Mouse (Mus musculus): Measurements from ENCODE around the gene Lect2. TPM values are rescaled to one million over a fixed set of nuclear protein-coding genes. Genes with fewer than 3 reads are reported as not detected.

The Lect2 gene
- polyA plus RNA-seq, 1 experiment from 2014 or later: 0.88 TPM

DNA sequence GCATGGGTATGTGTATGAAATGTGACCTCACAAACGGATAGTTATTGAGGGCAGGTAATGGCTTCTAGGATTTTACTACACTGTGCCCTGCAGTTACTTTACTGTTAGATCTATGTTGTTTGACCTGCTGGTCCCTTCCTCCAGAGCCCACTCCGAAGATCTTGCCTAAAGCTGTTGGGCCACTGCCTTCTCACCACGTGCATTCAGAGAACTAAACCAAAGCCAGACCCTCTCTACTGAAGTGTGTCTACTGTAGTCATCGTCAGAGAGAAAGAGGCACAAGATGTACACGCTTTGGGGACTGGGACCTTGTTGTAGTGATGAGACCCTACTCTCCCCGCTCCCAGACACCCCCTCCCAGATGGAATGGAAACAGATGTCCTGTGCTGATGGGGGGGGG, 3.4 kb upstream of the Lect2 start:
- Histone ChIP-seq H3K27ac (no peak overlapping the region), H3K36me3 (ENCODE audit: insufficient read depth, low read length) (no peaks in the 10 kb centered on the region), H3K9ac (ENCODE audit: low read depth, low read length) (no peak overlapping the region), H3K4me1 (replicated peaks; ENCODE audit: insufficient read depth, low read length) (no peaks in the 10 kb centered on the region), H3K9me3 (replicated peaks; ENCODE audit: low read length) (no peaks in the 10 kb centered on the region), H3K27me3 (ENCODE audit: insufficient read depth, low read length) (no peaks in the 10 kb centered on the region), H3K4me3 (replicated peaks; ENCODE audit: low read depth, low read length) (no peak overlapping the region), H3K4me2 (ENCODE audit: low read length) (no peak overlapping the region)
- no peak for TF ChIP-seq CTCF (IDR thresholded peaks at IDR 0.05; ENCODE audit: low read depth)
- DNase-seq (ENCODE audit: low spot score) (no peak), ATAC-seq (replicated peaks; ENCODE audit: low FRiP score, low read depth) (no peak)
- 82% methylated on average over 6 of the region's 6 CpGs for WGBS

DNA sequence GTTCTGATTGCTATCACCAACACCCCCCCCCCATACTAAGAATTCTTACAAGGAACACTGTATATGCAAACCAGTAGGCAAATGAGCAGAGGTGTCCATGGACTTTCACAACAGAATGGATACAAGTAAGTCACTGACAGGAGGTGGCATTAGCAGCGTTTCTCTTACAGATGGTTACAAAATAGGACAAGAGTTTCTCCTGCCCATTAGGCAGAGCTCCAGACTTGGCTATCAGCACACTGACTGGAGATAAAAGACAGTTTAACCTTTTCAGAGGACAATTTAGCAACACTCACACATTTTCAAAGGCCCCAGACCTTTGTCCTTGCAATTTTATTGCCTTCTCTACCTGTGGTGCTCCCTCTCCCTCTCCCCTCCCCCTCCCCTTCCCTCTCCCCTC, 2.3 kb upstream of the Lect2 start:
- no peak for TF ChIP-seq CTCF (IDR thresholded peaks at IDR 0.05; ENCODE audit: low read depth)

DNA sequence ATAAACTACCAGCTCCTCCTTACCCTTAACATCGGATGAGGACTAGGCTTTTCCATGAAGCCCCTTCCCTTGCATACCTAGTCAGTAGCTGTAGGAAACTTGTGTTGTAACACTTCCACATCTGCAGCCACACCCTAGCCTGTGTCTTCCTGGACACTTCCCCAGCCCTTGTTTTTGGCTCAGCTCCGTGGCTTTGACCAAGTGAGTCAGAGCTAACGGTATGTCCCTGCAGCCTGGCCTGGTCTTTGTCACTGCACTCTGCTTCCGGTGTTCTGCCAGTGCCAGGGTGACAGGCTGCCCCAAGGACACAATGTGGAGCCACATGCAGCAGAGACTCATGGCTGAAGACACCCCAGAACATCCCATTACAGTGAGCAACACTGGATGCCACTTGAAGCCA, 1.1 kb upstream of the Lect2 start:
- Histone ChIP-seq H3K9me3 (replicated peaks; ENCODE audit: low read length) (no peaks in the 10 kb centered on the region), H3K36me3 (ENCODE audit: insufficient read depth, low read length) (no peaks in the 10 kb centered on the region), H3K9ac (ENCODE audit: low read depth, low read length) (no peak overlapping the region), H3K4me1 (replicated peaks; ENCODE audit: insufficient read depth, low read length) (no peaks in the 10 kb centered on the region), H3K27ac (no peak overlapping the region), H3K4me2 (ENCODE audit: low read length) (no peak overlapping the region), H3K27me3 (ENCODE audit: insufficient read depth, low read length) (no peaks in the 10 kb centered on the region), H3K4me3 (replicated peaks; ENCODE audit: low read depth, low read length) (no peak overlapping the region)
- TF ChIP-seq CTCF (IDR thresholded peaks at IDR 0.05; ENCODE audit: low read depth): no peak
- DNase-seq (ENCODE audit: low spot score) (no peak), ATAC-seq (replicated peaks; ENCODE audit: low FRiP score, low read depth) (no peak)
- WGBS: 69% methylated on average over 4 of the region's 4 CpGs

More for the DNA sequence above, 2.3 kb upstream of the Lect2 start:
- Histone ChIP-seq H3K4me1 (replicated peaks; ENCODE audit: insufficient read depth, low read length) (no peaks in the 10 kb centered on the region), H3K27me3 (ENCODE audit: insufficient read depth, low read length) (no peaks in the 10 kb centered on the region), H3K9ac (ENCODE audit: low read depth, low read length) (no peak overlapping the region), H3K4me2 (ENCODE audit: low read length) (no peak overlapping the region), H3K9me3 (replicated peaks; ENCODE audit: low read length) (no peaks in the 10 kb centered on the region), H3K4me3 (replicated peaks; ENCODE audit: low read depth, low read length) (no peak overlapping the region), H3K36me3 (ENCODE audit: insufficient read depth, low read length) (no peaks in the 10 kb centered on the region), H3K27ac (no peak overlapping the region)
- no peak for ATAC-seq (replicated peaks; ENCODE audit: low FRiP score, low read depth)
- WGBS: 26% methylated on average over 1 of the region's 1 CpGs
- DNase-seq (ENCODE audit: low spot score): no peak

DNA sequence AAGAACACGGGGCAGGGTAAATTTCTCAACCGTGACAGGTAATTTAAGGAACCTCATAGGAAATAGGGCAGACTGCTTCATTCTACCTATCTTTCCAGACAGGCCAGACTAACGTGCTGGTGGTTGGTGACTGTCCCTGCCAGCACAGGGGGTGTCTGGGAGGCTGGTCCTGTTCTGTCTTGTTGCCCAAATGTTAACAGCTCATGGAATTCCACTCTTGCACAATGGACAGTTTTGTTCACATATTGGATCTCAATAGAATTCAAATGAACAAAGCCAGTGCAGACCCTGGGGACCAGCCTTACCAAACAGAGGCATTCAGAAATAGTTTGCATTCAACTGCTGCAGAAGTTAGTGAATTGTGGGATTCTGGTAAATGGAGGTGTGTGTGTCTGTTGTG, 3.3 kb downstream of the Lect2 start:
- H3K27me3 ChIP-seq (ENCODE audit: insufficient read depth, low read length): no peaks in the 10 kb centered on the region
- no peak overlapping the region for H3K4me3 ChIP-seq (replicated peaks; ENCODE audit: low read depth, low read length)
- ATAC-seq (replicated peaks; ENCODE audit: low FRiP score, low read depth) (no peak), DNase-seq (ENCODE audit: low spot score) (no peak)
- H3K9ac ChIP-seq (ENCODE audit: low read depth, low read length): no peak overlapping the region
- no peaks in the 10 kb centered on the region for H3K9me3 ChIP-seq (replicated peaks; ENCODE audit: low read length)
- no peak overlapping the region for H3K27ac ChIP-seq
- no peak overlapping the region for H3K4me2 ChIP-seq (ENCODE audit: low read length)
- no peak for TF ChIP-seq CTCF (IDR thresholded peaks at IDR 0.05; ENCODE audit: low read depth)
- no peaks in the 10 kb centered on the region for H3K4me1 ChIP-seq (replicated peaks; ENCODE audit: insufficient read depth, low read length)
- H3K36me3 ChIP-seq (ENCODE audit: insufficient read depth, low read length): no peaks in the 10 kb centered on the region
- 45% methylated on average over 3 of the region's 3 CpGs for WGBS

DNA sequence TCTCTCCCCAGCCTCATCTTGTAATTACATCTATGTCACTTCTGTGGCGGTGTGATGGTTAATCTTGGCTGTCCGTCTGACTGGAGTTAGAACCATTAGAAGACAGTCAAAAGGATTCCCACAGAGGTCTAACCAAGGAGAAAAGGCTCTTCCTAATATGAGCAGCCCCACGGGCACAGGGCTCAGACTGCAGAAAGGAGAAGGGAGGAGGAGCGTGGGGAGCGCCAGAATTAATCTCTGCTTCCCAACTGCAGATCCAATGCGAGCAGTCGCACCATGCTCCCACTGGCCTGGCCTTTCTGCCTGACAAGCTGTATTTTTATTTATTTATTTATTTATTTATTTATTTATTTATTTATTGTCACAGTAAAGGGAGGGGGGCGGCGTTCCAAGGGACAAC, 4.5 kb downstream of the Lect2 start:
- WGBS: 70% methylated on average over 9 of the region's 9 CpGs
- Histone ChIP-seq H3K27ac (no peak overlapping the region), H3K4me2 (ENCODE audit: low read length) (no peak overlapping the region), H3K9ac (ENCODE audit: low read depth, low read length) (no peak overlapping the region), H3K9me3 (replicated peaks; ENCODE audit: low read length) (no peaks in the 10 kb centered on the region), H3K4me3 (replicated peaks; ENCODE audit: low read depth, low read length) (no peak overlapping the region), H3K27me3 (ENCODE audit: insufficient read depth, low read length) (no peaks in the 10 kb centered on the region), H3K4me1 (replicated peaks; ENCODE audit: insufficient read depth, low read length) (no peaks in the 10 kb centered on the region), H3K36me3 (ENCODE audit: insufficient read depth, low read length) (no peaks in the 10 kb centered on the region)
- no peak for ATAC-seq (replicated peaks; ENCODE audit: low FRiP score, low read depth)
- no peak for TF ChIP-seq CTCF (IDR thresholded peaks at IDR 0.05; ENCODE audit: low read depth)
- DNase-seq (ENCODE audit: low spot score): no peak

DNA sequence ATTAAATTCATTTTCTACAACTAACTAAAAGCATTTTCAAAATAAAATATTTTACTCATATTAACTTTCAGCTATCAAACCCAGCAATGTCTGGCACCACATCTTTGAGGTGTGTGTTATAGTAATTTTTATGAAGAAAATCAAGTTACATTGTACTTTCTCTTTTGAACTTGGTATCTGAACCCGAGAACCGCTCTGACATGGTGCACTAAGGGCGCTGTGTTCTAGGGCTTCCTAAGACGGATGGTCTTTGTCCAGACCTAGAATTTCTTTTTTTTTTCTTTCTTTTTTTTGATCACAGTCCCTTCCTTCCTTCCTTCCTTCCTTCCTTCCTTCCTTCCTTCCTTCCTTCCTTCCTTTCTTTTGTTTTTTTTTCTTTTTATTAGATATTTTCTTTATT, 8.5 kb downstream of the Lect2 start:
- ATAC-seq (replicated peaks; ENCODE audit: low FRiP score, low read depth): no peak
- H3K4me3 ChIP-seq (replicated peaks; ENCODE audit: low read depth, low read length): no peak overlapping the region
- H3K4me1 ChIP-seq (replicated peaks; ENCODE audit: insufficient read depth, low read length): no peaks in the 10 kb centered on the region
- no peaks in the 10 kb centered on the region for H3K9me3 ChIP-seq (replicated peaks; ENCODE audit: low read length)
- 91% methylated on average over 4 of the region's 4 CpGs for WGBS
- no peaks in the 10 kb centered on the region for H3K27me3 ChIP-seq (ENCODE audit: insufficient read depth, low read length)
- TF ChIP-seq CTCF (IDR thresholded peaks at IDR 0.05; ENCODE audit: low read depth): no peak
- H3K36me3 ChIP-seq (ENCODE audit: insufficient read depth, low read length): no peaks in the 10 kb centered on the region
- no peak overlapping the region for H3K4me2 ChIP-seq (ENCODE audit: low read length)
- no peak overlapping the region for H3K9ac ChIP-seq (ENCODE audit: low read depth, low read length)
- no peak for DNase-seq (ENCODE audit: low spot score)
- no peak overlapping the region for H3K27ac ChIP-seq

DNA sequence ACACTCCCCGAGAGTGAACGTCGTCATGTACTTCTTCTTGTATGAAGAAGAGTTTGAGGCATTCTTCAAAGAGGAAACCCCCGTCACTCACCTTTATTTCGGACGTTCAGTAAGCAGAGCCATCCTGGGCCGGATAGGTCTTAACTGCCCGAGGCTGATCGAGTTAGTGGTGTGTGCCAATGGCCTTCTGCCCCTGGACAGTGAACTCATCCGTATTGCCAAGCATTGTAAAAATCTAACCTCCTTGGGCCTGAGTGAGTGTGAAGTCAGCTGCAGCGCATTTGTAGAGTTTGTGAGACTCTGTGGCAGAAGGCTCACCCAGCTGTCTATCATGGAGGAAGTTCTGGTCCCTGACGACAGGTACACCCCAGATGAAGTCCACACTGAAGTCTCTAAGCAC, 11.3 kb downstream of the Lect2 start:
- no peaks in the 10 kb centered on the region for H3K27me3 ChIP-seq (ENCODE audit: insufficient read depth, low read length)
- no peaks in the 10 kb centered on the region for H3K4me1 ChIP-seq (replicated peaks; ENCODE audit: insufficient read depth, low read length)
- H3K27ac ChIP-seq: no peak overlapping the region
- DNase-seq (ENCODE audit: low spot score) (no peak), ATAC-seq (replicated peaks; ENCODE audit: low FRiP score, low read depth) (no peak)
- H3K4me3 ChIP-seq (replicated peaks; ENCODE audit: low read depth, low read length): no peak overlapping the region
- no peak overlapping the region for H3K9ac ChIP-seq (ENCODE audit: low read depth, low read length)
- no peak overlapping the region for H3K4me2 ChIP-seq (ENCODE audit: low read length)
- WGBS: 71% methylated on average over 12 of the region's 12 CpGs
- no peaks in the 10 kb centered on the region for H3K36me3 ChIP-seq (ENCODE audit: insufficient read depth, low read length)
- no peaks in the 10 kb centered on the region for H3K9me3 ChIP-seq (replicated peaks; ENCODE audit: low read length)
- no peak for TF ChIP-seq CTCF (IDR thresholded peaks at IDR 0.05; ENCODE audit: low read depth)
